ENCODE assay signal across 16 mouse cellular contexts in genomic region chr1:54833221-54833620, GRCm38 (mm10).
DNase-seq lines count a peak whose midpoint lies in the region; ATAC-seq lines count a peak whose summit lies in the region.
"Had no signal": no experiment of that assay in that cellular context is flagged by ENCODE, and none has a peak within 500 bp of the region (broad histone marks: within the 10 kb centered on the region; RNA-seq: fewer than 3 reads in every experiment).

No protein-coding gene starts in this region.

- no peaks in the 10 kb centered on the region; the same call in 1 of the 2 replicates for H3K4me1 ChIP-seq in forebrain, embryonic 12.5 days
- H3K4me1 ChIP-seq in forebrain, embryonic 10.5 days: 0 out of 2 replicates have a peak, but pooled peaks cover 5% of the 10 kb centered on the region
- no peaks in the 10 kb centered on the region for H3K4me1 ChIP-seq in midbrain, embryonic 11.5 days (ENCODE audit: control insufficient read depth, insufficient read depth, low read length)
- H3K4me1 ChIP-seq in midbrain, embryonic 10.5 days: no peaks in the 10 kb centered on the region
- no peaks in the 10 kb centered on the region; the same call in 1 of the 2 replicates for H3K4me1 ChIP-seq in forebrain, embryonic 16.5 days (replicated peaks; ENCODE audit: control insufficient read depth, insufficient read depth, low read length)
- no peaks in the 10 kb centered on the region for H3K4me1 ChIP-seq in midbrain, embryonic 16.5 days (ENCODE audit: control insufficient read depth, insufficient read depth, low read length)

- H3K4me3 ChIP-seq in forebrain, embryonic 12.5 days (replicated peaks): no peak overlapping the region
- H3K4me3 ChIP-seq in forebrain, embryonic 10.5 days: no peak overlapping the region
- no peak overlapping the region for H3K4me3 ChIP-seq in midbrain, embryonic 11.5 days (ENCODE audit: low read depth, low read length)
- H3K4me3 ChIP-seq in midbrain, embryonic 10.5 days: no peak overlapping the region
- H3K4me3 ChIP-seq in forebrain, embryonic 16.5 days (replicated peaks; ENCODE audit: low read length): no peak overlapping the region
- H3K4me3 ChIP-seq in midbrain, embryonic 16.5 days (ENCODE audit: low read depth, low read length): no peak overlapping the region
- H3K4me3 ChIP-seq: heart, embryonic 12.5 days; left cerebral cortex, adult 2 months; limb, embryonic 12.5 days had no signal

- WGBS in forebrain, embryonic 12.5 days: 91% methylated on average over 6 of the region's 6 CpGs
- WGBS in forebrain, embryonic 10.5 days: 88% methylated on average over 6 of the region's 6 CpGs
- 90% methylated on average over 6 of the region's 6 CpGs for WGBS in midbrain, embryonic 11.5 days
- WGBS in midbrain, embryonic 10.5 days: 93% methylated on average over 6 of the region's 6 CpGs
- 89% methylated on average over 6 of the region's 6 CpGs for WGBS in forebrain, embryonic 16.5 days
- WGBS in midbrain, embryonic 16.5 days: 89% methylated on average over 6 of the region's 6 CpGs

- H3K36me3 ChIP-seq in forebrain, embryonic 12.5 days (replicated peaks): no peaks in the 10 kb centered on the region
- H3K36me3 ChIP-seq in forebrain, embryonic 10.5 days (replicated peaks): no peaks in the 10 kb centered on the region
- no peaks in the 10 kb centered on the region for H3K36me3 ChIP-seq in midbrain, embryonic 11.5 days (ENCODE audit: control insufficient read depth, insufficient read depth, low read length)
- no peaks in the 10 kb centered on the region for H3K36me3 ChIP-seq in midbrain, embryonic 10.5 days
- H3K36me3 ChIP-seq in forebrain, embryonic 16.5 days (ENCODE audit: control insufficient read depth, insufficient read depth): no peaks in the 10 kb centered on the region
- no peaks in the 10 kb centered on the region for H3K36me3 ChIP-seq in midbrain, embryonic 16.5 days (ENCODE audit: control insufficient read depth, insufficient read depth, low read length)
- H3K36me3 ChIP-seq: heart, embryonic 12.5 days; limb, embryonic 12.5 days had no signal

- no peak overlapping the region for H3K4me2 ChIP-seq in forebrain, embryonic 12.5 days
- H3K4me2 ChIP-seq in midbrain, embryonic 11.5 days: no peak overlapping the region
- no peak overlapping the region for H3K4me2 ChIP-seq in forebrain, embryonic 16.5 days (ENCODE audit: low read length)
- no peak overlapping the region for H3K4me2 ChIP-seq in midbrain, embryonic 16.5 days (ENCODE audit: low read length)
- H3K4me2 ChIP-seq: heart, embryonic 12.5 days; limb, embryonic 12.5 days; liver, embryonic 11.5 days had no signal

- no peak overlapping the region for H3K9ac ChIP-seq in forebrain, embryonic 12.5 days
- no peak overlapping the region for H3K9ac ChIP-seq in midbrain, embryonic 11.5 days (ENCODE audit: low read length)
- H3K9ac ChIP-seq in forebrain, embryonic 16.5 days (replicated peaks; ENCODE audit: low read depth, low read length): no peak overlapping the region
- H3K9ac ChIP-seq in midbrain, embryonic 16.5 days (ENCODE audit: low read depth, low read length): no peak overlapping the region
- H3K9ac ChIP-seq: heart, embryonic 12.5 days; limb, embryonic 12.5 days; liver, postnatal 0 days had no signal

- ATAC-seq in forebrain, embryonic 12.5 days (ENCODE audit: low FRiP score): peak; percentile 9; the same call in 1 of the 2 replicates
- ATAC-seq in midbrain, embryonic 11.5 days (ENCODE audit: low FRiP score): peak; percentile 52; the same call in 1 of the 2 replicates
- peak; percentile 24; the same call in 1 of the 2 replicates for ATAC-seq in forebrain, embryonic 16.5 days
- peak; percentile 46; the same call in 1 of the 2 replicates for ATAC-seq in midbrain, embryonic 16.5 days
- ATAC-seq: lung, postnatal 0 days had no signal

- no peaks in the 10 kb centered on the region for H3K9me3 ChIP-seq in forebrain, embryonic 12.5 days
- H3K9me3 ChIP-seq in forebrain, embryonic 10.5 days: no peaks in the 10 kb centered on the region
- H3K9me3 ChIP-seq in midbrain, embryonic 11.5 days (ENCODE audit: control insufficient read depth, low read length): no peaks in the 10 kb centered on the region
- H3K9me3 ChIP-seq in midbrain, embryonic 10.5 days (replicated peaks): no peaks in the 10 kb centered on the region
- no peaks in the 10 kb centered on the region for H3K9me3 ChIP-seq in forebrain, embryonic 16.5 days (ENCODE audit: control insufficient read depth, low read length)
- no peaks in the 10 kb centered on the region for H3K9me3 ChIP-seq in midbrain, embryonic 16.5 days (replicated peaks; ENCODE audit: control insufficient read depth, low read length, poor library complexity, severe bottlenecking)
- H3K9me3 ChIP-seq: heart, embryonic 12.5 days; limb, embryonic 12.5 days had no signal

- H3K27me3 ChIP-seq in forebrain, embryonic 12.5 days: no peaks in the 10 kb centered on the region
- H3K27me3 ChIP-seq in forebrain, embryonic 10.5 days (ENCODE audit: poor library complexity, severe bottlenecking): no peaks in the 10 kb centered on the region
- no peaks in the 10 kb centered on the region for H3K27me3 ChIP-seq in midbrain, embryonic 11.5 days (ENCODE audit: control insufficient read depth, insufficient read depth, low read length)
- no peaks in the 10 kb centered on the region for H3K27me3 ChIP-seq in midbrain, embryonic 10.5 days (ENCODE audit: low read depth, poor library complexity, severe bottlenecking)
- H3K27me3 ChIP-seq in forebrain, embryonic 16.5 days (replicated peaks; ENCODE audit: control insufficient read depth, insufficient read depth, low read length): no peaks in the 10 kb centered on the region
- H3K27me3 ChIP-seq in midbrain, embryonic 16.5 days (ENCODE audit: control insufficient read depth, insufficient read depth, low read depth, low read length): no peaks in the 10 kb centered on the region
- H3K27me3 ChIP-seq: heart, embryonic 12.5 days; limb, embryonic 12.5 days had no signal

- H3K27ac ChIP-seq in forebrain, embryonic 12.5 days: no peak overlapping the region
- H3K27ac ChIP-seq in forebrain, embryonic 10.5 days: no peak overlapping the region
- no peak overlapping the region for H3K27ac ChIP-seq in midbrain, embryonic 11.5 days (ENCODE audit: low read depth, low read length)
- H3K27ac ChIP-seq in midbrain, embryonic 10.5 days (replicated peaks): no peak overlapping the region
- no peak overlapping the region for H3K27ac ChIP-seq in forebrain, embryonic 16.5 days (ENCODE audit: low read length)
- H3K27ac ChIP-seq in midbrain, embryonic 16.5 days (ENCODE audit: low read length): no peak overlapping the region
- H3K27ac ChIP-seq: left cerebral cortex, adult 2 months; limb, embryonic 12.5 days had no signal

- DNase-seq in forebrain, embryonic 10.5 days (ENCODE audit: extremely low spot score, low spot score): no peak
- DNase-seq in midbrain, embryonic 11.5 days (ENCODE audit: low spot score, missing footprints): no peak
- no peak for DNase-seq in midbrain, embryonic 10.5 days (ENCODE audit: low spot score)
- no peak for DNase-seq in lung, postnatal 4 days
- DNase-seq in cerebellum, adult 9-10 months: no peak
- DNase-seq: gastrocnemius, postnatal 10 days; liver, postnatal 0 days; right cerebral cortex, postnatal 4 days had no signal
